Mouse (Mus musculus): Measurements from ENCODE around the gene F12. TPM values are rescaled to one million over a fixed set of nuclear protein-coding genes. Genes with fewer than 3 reads are reported as not detected.
A peak's percentile ranks its signal among the peaks of the same experiment; 100 is the strongest.

The F12 gene
- total and polyA plus RNA-seq, 3 experiments: not detected

GRCm38 (mm10) chr13:55431889-55432685 is 5.5 kb upstream of the F12 start:
- Histone ChIP-seq H3K9me3 (replicated peaks; ENCODE audit: insufficient read depth, low read length) (no peaks in the 10 kb centered on the region), H3K79me2 (ENCODE audit: control insufficient read depth, insufficient read depth, low read length, poor library complexity) (no peaks in the 10 kb centered on the region), H3K27me3 (ENCODE audit: control insufficient read depth in 1 of 2, insufficient read depth in 2 of 2, low read length in 2 of 2) (no peaks in the 10 kb centered on the region; a peak in 2 of 4 replicates), H3K36me3 (ENCODE audit: control insufficient read depth in 1 of 2, insufficient read depth in 2 of 2, low read length in 2 of 2) (peaks cover 0 to 2% of the 10 kb centered on the region in 2 experiments; a peak in 1 of 4 replicates), H3K4me3 (ENCODE audit: control insufficient read depth in 1 of 2, insufficient read depth in 1 of 2, low read depth in 2 of 2, low read length in 2 of 2) (no peak overlapping the region; a peak in 1 of 4 replicates), H3K4me1 (ENCODE audit: control insufficient read depth in 1 of 2, insufficient read depth in 2 of 2, low read length in 2 of 2) (peaks cover 0 to 2% of the 10 kb centered on the region in 2 experiments; a peak in 1 of 4 replicates), H3K27ac (ENCODE audit: control insufficient read depth, low read depth, low read length) (no peak overlapping the region), H3K9ac (ENCODE audit: control insufficient read depth, low read depth, low read length, poor library complexity, severe bottlenecking) (no peak overlapping the region)
- DNase-seq (ENCODE audit: low read depth, low spot score): peak; percentile 62
- TF ChIP-seq POLR2AphosphoS5 (IDR thresholded peaks at IDR 0.05; ENCODE audit: borderline replicate concordance, low read depth, low read length) (no peak), KAT2A (conservative IDR thresholded peaks at IDR 0.05; ENCODE audit: low read depth, low read length) (no peak), TBP (IDR thresholded peaks at IDR 0.05; ENCODE audit: low read depth, low read length) (peak; percentile 80; the same call in 1 of the 2 replicates), RCOR1 (IDR thresholded peaks at IDR 0.05; ENCODE audit: low read depth, low read length) (no peak), ZC3H11A (IDR thresholded peaks at IDR 0.05; ENCODE audit: low read depth, low read length) (no peak), ZMIZ1 (IDR thresholded peaks at IDR 0.05; ENCODE audit: low read depth, low read length) (no peak), TCF12 (IDR thresholded peaks at IDR 0.05; ENCODE audit: low read depth, low read length) (no peak), BHLHE40 (IDR thresholded peaks at IDR 0.05; ENCODE audit: borderline replicate concordance, low read depth, low read length) (no peak)

- Histone ChIP-seq H3K4me3 (ENCODE audit: control insufficient read depth in 1 of 2, insufficient read depth in 1 of 2, low read depth in 2 of 2, low read length in 2 of 2) (no peak overlapping the region), H3K4me1 (ENCODE audit: control insufficient read depth in 1 of 2, insufficient read depth in 2 of 2, low read length in 2 of 2) (peaks cover 0 to 2% of the 10 kb centered on the region in 2 experiments; a peak in 1 of 4 replicates), H3K36me3 (ENCODE audit: control insufficient read depth in 1 of 2, insufficient read depth in 2 of 2, low read length in 2 of 2) (peaks cover 0 to 2% of the 10 kb centered on the region in 2 experiments; a peak in 1 of 4 replicates), H3K27ac (ENCODE audit: control insufficient read depth, low read depth, low read length) (no peak overlapping the region), H3K9ac (ENCODE audit: control insufficient read depth, low read depth, low read length, poor library complexity, severe bottlenecking) (no peak overlapping the region), H3K79me2 (ENCODE audit: control insufficient read depth, insufficient read depth, low read length, poor library complexity) (no peaks in the 10 kb centered on the region), H3K9me3 (replicated peaks; ENCODE audit: insufficient read depth, low read length) (no peaks in the 10 kb centered on the region), H3K27me3 (ENCODE audit: control insufficient read depth in 1 of 2, insufficient read depth in 2 of 2, low read length in 2 of 2) (no peaks in the 10 kb centered on the region; a peak in 2 of 4 replicates)
- TF ChIP-seq POLR2AphosphoS2 (IDR thresholded peaks at IDR 0.05; ENCODE audit: low read length) (no peak), SIN3A (IDR thresholded peaks at IDR 0.05; ENCODE audit: low read length) (no peak), GATA1 (IDR thresholded peaks at IDR 0.05; ENCODE audit: low read depth, low read length) (no peak), CTCF (IDR thresholded peaks at IDR 0.05 in 2 of 3, conservative IDR thresholded peaks at IDR 0.05 in 1 of 3; ENCODE audit: control insufficient read depth in 1 of 3, insufficient read depth in 1 of 3, low read depth in 2 of 3, low read length in 3 of 3, poor library complexity in 1 of 3, severe bottlenecking in 1 of 3) (no peak), RCOR1 (IDR thresholded peaks at IDR 0.05; ENCODE audit: low read depth, low read length) (no peak), KAT2A (conservative IDR thresholded peaks at IDR 0.05; ENCODE audit: low read depth, low read length) (no peak), MAX (IDR thresholded peaks at IDR 0.05; ENCODE audit: low read length) (no peak), EP300 (IDR thresholded peaks at IDR 0.05; ENCODE audit: low read depth in 1 of 2, low read length in 2 of 2) (no peak), POLR2AphosphoS5 (IDR thresholded peaks at IDR 0.05; ENCODE audit: borderline replicate concordance, low read depth, low read length) (no peak), MXI1 (IDR thresholded peaks at IDR 0.05; ENCODE audit: low read depth, low read length) (no peak), ZMIZ1 (IDR thresholded peaks at IDR 0.05; ENCODE audit: low read depth, low read length) (no peak), RAD21 (IDR thresholded peaks at IDR 0.05; ENCODE audit: low read depth, low read length) (no peak)
- DNase-seq (ENCODE audit: low read depth, low spot score): no peak
Observed at GRCm38 (mm10) chr13:55430566-55430965, 4.0 kb upstream of the F12 start.

Data from MEL (cell line).